Mouse (Mus musculus) stomach, postnatal 0 days (tissue): ENCODE measurements around the gene Map2k6. TPM values are rescaled to one million over a fixed set of nuclear protein-coding genes. Genes with fewer than 3 reads are reported as not detected.

Experiments used
- ATAC-seq: fragments of 200-750 bp; cut with Nextera tagmentation; 2 replicates; pipeline ENCODE4 v1.8.0; 2017; ENCODE audit not compliant: low FRiP score, low TSS enrichment
- DNase-seq: peaks from one replicate; pipeline ENCODE4 v3.0.0-alpha.2; 2016; ENCODE audit warnings: low spot score
- H3K27ac ChIP-seq: fragments of 300-500 bp; sonication (generic); replicated peaks from 2 replicates; pipeline ENCODE4 v1.5.1; 2014; ENCODE audit warnings: mild to moderate bottlenecking, control low read depth
- H3K27me3 ChIP-seq: fragments of 300-500 bp; sonication (generic); 2 replicates; pipeline ENCODE4 v1.6.1; 2014; ENCODE audit warnings: low read length; ENCODE audit not compliant: control insufficient read depth, insufficient read depth
- H3K36me3 ChIP-seq: fragments of 300-500 bp; sonication (generic); 2 replicates; pipeline ENCODE4 v1.6.1; 2014; ENCODE audit warnings: low read length, mixed read lengths; ENCODE audit not compliant: control insufficient read depth, insufficient read depth
- H3K4me1 ChIP-seq: fragments of 300-500 bp; sonication (generic); replicated peaks from 2 replicates; pipeline ENCODE4 v1.6.1; 2014; ENCODE audit warnings: antibody characterized with exemption; ENCODE audit not compliant: control insufficient read depth, insufficient read depth
- H3K4me2 ChIP-seq: fragments of 300-500 bp; sonication (generic); replicated peaks from 2 replicates; pipeline ENCODE4 v1.6.1; 2014; ENCODE audit warnings: low read depth, mild to moderate bottlenecking, control low read depth, moderate library complexity
- H3K4me3 ChIP-seq: fragments of 300-500 bp; sonication (generic); 2 replicates; pipeline ENCODE4 v1.5.1; 2014; ENCODE audit warnings: low read depth, low read length, control low read depth
- H3K9ac ChIP-seq: fragments of 300-500 bp; sonication (generic); 2 replicates; pipeline ENCODE4 v1.6.1; 2014; ENCODE audit warnings: mild to moderate bottlenecking, low read length, control low read depth, mixed read lengths
- H3K9me3 ChIP-seq: fragments of 300-500 bp; sonication (generic); 2 replicates; pipeline ENCODE4 v1.6.1; 2016; ENCODE audit warnings: low read length; ENCODE audit not compliant: control insufficient read depth
- CTCF ChIP-seq: IDR thresholded peaks from 2 replicates; pipeline ENCODE4 v1.5.1; 2016; ENCODE audit warnings: antibody characterized with exemption, low read depth, mild to moderate bottlenecking, moderate library complexity
- EP300 ChIP-seq: optimal IDR thresholded peaks from 2 replicates; pipeline ENCODE3; 2016; ENCODE audit warnings: antibody characterized with exemption
- WGBS: fragments of 180-500 bp; shearing (Covaris S2); extraction: QIAGEN DNeasy Blood & Tissue Kit; methylation state at CpG from one replicate; pipeline ENCODE4 v1.1.7; 2014; 5-methylcytosine and 5-hydroxymethylcytosine counted together
- polyA plus RNA-seq: library from polyadenylated mRNA; unstranded; fragments of >200 nt; fragmentation: Nextera tagmentation; extraction: Ambion mirVana; gene quantifications from 2 replicates; pipeline ENCODE4 v1.2.1, GENCODE M21; 2015

The Map2k6 gene
- polyA plus RNA-seq, 1 experiment from 2014 or later: 6.0 TPM

DNA sequence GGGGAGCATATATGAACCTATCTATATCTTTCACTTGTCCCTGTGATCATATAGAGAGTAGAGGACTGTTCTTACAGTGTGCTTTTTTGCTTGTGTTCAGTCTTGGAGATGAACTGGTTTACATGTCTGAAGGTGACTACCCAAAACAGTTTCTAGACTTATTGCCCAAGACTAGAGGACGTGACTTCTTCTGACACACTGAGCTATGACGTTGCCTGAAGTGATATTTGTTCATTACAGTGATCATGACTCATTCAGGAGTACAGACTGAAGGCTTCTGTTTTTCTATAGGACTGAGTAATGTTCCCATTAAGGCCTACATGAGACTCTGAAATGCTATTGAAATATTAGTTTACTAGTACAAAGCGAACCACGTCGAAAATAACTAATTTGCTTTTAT is 73.2 kb downstream of the Map2k6 start:
- Histone ChIP-seq H3K27me3 (no peaks in the 10 kb centered on the region), H3K36me3 (no peaks in the 10 kb centered on the region), H3K4me1 (0 out of 2 replicates have a peak, but pooled peaks cover 3% of the 10 kb centered on the region), H3K9me3 (no peaks in the 10 kb centered on the region), H3K27ac (no peak overlapping the region), H3K4me2 (no peak overlapping the region), H3K4me3 (no peak overlapping the region), H3K9ac (no peak overlapping the region)
- WGBS: 66% methylated on average over 5 of the region's 5 CpGs
- DNase-seq (no peak), ATAC-seq (peak; percentile 83)
- TF ChIP-seq EP300: no peak
- no peak for TF ChIP-seq CTCF

DNA sequence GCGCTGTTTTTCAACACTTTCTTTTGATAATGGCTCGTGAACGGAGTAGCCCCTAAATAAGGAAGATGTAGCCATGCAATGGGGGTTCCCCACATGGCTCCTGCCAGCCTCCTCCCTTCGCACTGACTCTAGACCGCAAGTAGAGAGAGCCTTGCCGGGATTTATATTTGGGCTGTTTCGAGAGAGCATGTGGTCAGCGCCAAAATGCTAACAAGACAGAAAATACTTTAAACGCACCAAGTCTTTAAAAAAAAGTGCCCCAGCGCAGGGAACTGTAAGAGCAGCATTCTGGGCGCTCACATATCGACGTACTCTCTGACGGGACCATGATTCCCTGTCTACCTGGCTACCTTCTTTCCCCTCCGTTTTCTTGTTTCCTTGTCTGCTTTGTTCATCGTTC is 74.6 kb downstream of the Map2k6 start:
- TF ChIP-seq CTCF (no peak), EP300 (no peak)
- no peaks in the 10 kb centered on the region for H3K36me3 ChIP-seq
- ATAC-seq (no peak), DNase-seq (no peak)
- H3K27me3 ChIP-seq: no peaks in the 10 kb centered on the region
- no peaks in the 10 kb centered on the region for H3K9me3 ChIP-seq
- no peak overlapping the region for H3K4me3 ChIP-seq
- H3K9ac ChIP-seq: no peak overlapping the region
- H3K4me1 ChIP-seq: 0 out of 2 replicates have a peak, but pooled peaks cover 3% of the 10 kb centered on the region
- 89% methylated on average over 16 of the region's 16 CpGs for WGBS
- H3K27ac ChIP-seq: no peak overlapping the region
- no peak overlapping the region for H3K4me2 ChIP-seq

DNA sequence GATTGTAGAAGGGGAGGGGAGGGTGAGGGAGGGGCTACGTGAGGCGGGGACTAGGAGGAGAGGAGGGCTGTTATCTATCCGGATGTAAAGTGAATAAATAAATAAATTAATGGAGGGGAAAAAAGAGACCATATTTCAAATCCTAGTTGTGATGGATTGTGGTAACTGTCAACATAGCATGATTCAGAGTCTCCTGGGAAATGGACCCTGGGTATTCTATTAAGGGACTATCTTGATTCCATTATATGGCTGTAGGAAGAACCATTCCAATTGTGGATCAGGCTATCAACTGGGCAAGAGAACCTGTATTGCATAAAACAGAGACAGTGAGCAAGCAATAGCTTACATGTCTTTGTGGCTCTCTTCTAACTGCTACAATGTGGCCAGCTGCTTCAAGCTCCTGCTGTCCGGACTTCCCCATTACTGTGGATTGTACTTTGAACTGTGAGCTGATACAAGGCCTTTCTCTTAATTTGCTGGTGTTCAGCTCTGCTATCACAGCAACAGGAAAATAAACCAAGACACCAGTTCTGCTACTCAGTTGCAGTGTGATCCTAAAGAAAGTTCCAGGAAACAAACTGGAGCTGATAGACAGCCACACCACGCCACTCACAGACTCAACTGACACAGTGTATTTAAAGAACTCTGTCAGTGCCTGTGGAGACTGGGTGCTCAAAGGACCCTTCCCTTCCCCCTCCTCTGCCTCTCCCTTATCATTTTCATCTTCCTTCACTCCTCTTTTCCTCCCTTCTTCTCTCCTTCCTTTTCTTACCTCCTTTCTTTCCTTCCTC is 77.6 kb downstream of the Map2k6 start:
- Histone ChIP-seq H3K9ac (no peak overlapping the region), H3K9me3 (no peaks in the 10 kb centered on the region), H3K27ac (peak overlapping the region; percentile 49), H3K4me3 (no peak overlapping the region), H3K27me3 (no peaks in the 10 kb centered on the region), H3K4me1 (0 out of 2 replicates have a peak, but pooled peaks cover 3% of the 10 kb centered on the region), H3K36me3 (no peaks in the 10 kb centered on the region), H3K4me2 (no peak overlapping the region)
- TF ChIP-seq CTCF: no peak
- TF ChIP-seq EP300: no peak
- DNase-seq: no peak
- WGBS: 44% methylated on average over 5 of the region's 5 CpGs
- peak; percentile 58 for ATAC-seq

DNA sequence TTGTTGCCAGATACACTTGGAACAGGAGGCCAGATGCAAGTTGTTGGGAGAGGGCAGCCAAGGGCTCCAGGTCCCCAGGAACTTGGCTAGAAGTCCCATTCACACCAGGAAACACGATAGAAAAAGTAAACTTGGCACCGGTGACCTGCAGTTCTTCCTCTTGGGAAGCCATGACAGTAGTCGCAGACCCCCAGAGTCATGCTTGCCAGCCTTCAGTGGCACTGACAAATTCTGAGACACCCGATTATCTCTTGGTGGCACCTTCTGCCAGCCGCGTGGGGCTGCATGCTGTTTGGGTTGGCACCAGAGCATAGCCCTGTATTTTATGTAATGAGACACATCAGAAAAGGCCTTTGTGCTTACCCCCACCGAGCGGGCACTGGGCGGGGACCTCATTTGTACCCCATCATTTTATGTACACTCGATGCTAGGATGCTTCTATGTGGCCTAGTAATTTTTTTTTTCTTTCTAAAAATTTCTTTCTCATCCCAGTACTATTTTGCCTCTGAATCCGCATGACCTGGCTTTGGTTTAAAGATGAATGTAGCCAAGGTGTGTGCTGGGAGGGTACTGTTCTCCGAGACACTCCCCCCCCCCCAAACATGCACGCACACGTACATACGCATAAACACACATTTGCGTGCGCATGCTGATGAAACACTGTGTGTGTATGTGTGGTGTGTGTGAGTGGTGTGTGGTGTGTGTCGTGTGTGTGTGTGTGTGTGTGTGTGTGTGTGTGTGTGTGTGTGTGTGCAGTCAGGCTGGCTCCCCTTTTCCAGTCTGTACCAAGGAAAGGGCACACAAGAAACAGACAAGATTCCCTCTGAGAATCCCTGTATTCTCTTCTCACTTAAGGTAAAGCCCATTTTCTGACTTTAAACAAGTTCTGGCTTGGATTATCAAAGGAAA is 79.3 kb downstream of the Map2k6 start:
- H3K4me3 ChIP-seq: no peak overlapping the region
- H3K9ac ChIP-seq: no peak overlapping the region
- peak overlapping the region; percentile 61 for H3K27ac ChIP-seq
- no peak for DNase-seq
- ATAC-seq: no peak
- no peaks in the 10 kb centered on the region for H3K9me3 ChIP-seq
- WGBS: 51% methylated on average over 18 of the region's 18 CpGs
- H3K4me2 ChIP-seq: no peak overlapping the region
- no peaks in the 10 kb centered on the region for H3K36me3 ChIP-seq
- no peak for TF ChIP-seq EP300
- H3K27me3 ChIP-seq: no peaks in the 10 kb centered on the region
- H3K4me1 ChIP-seq: 0 out of 2 replicates have a peak, but pooled peaks cover 3% of the 10 kb centered on the region

DNA sequence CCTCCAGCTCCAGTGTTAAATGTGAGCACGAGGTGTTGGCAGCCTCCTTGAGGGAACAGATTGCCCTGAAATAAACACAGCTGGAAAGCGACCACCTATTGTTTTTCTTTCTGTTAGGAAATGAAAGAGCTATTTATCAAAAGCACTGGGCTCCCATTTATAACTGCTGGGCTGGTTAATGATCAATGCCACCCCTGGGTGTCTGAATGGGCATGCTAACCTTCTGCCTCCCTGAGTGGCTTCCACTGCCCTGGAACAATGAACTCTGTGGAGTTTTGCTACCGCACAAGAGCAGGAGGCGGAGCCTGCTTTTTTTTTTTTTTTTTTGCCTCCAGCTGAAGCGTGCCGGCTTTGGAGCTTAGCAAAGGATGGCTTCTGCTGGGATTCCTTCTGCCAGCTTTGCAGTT is 80.1 kb downstream of the Map2k6 start:
- H3K9ac ChIP-seq: no peak overlapping the region
- 3% methylated on average over 5 of the region's 6 CpGs for WGBS
- peak overlapping the region; percentile 25; the same call in 1 of the 2 replicates for H3K4me3 ChIP-seq
- ATAC-seq (peak; percentile 73), DNase-seq (peak; percentile 57)
- H3K36me3 ChIP-seq: no peaks in the 10 kb centered on the region
- TF ChIP-seq CTCF: no peak
- H3K27me3 ChIP-seq: no peaks in the 10 kb centered on the region
- 0 out of 2 replicates have a peak, but pooled peaks cover 3% of the 10 kb centered on the region for H3K4me1 ChIP-seq
- H3K9me3 ChIP-seq: no peaks in the 10 kb centered on the region
- peak overlapping the region; percentile 47 for H3K4me2 ChIP-seq
- no peak overlapping the region for H3K27ac ChIP-seq
